Mouse (Mus musculus) CH12.LX (cell line): ENCODE data around the gene Rbms2. TPM values are rescaled to one million over a fixed set of nuclear protein-coding genes. Genes with fewer than 3 reads are reported as not detected.

Experiments
- DNase-seq: peaks from one replicate; pipeline ENCODE4 v3.0.0-alpha.2; 2013; ENCODE audit errors: extremely low read depth
- H3K27ac ChIP-seq: 2 replicates; pipeline ENCODE4 v1.5.1; 2012; ENCODE audit warnings: low read depth, mild to moderate bottlenecking, control low read depth, moderate library complexity; ENCODE audit not compliant: insufficient read depth
- H3K27me3 ChIP-seq: replicated peaks from 2 replicates; pipeline ENCODE3; 2012; ENCODE audit warnings: inconsistent platforms
- H3K36me3 ChIP-seq, 2 experiments: replicated peaks in 1 of 2; 2 replicates each; pipeline versions ENCODE3 to v1.6.1; 2012; ENCODE audit warnings: inconsistent platforms in 1 of 2, low read length in 1 of 2, mild to moderate bottlenecking in 1 of 2, mixed read lengths in 1 of 2, moderate library complexity in 1 of 2; ENCODE audit not compliant: control insufficient read depth in 1 of 2, insufficient read depth in 1 of 2
- H3K4me1 ChIP-seq, 2 experiments: 2 replicates each; pipeline ENCODE4 v1.6.1; 2012; ENCODE audit warnings: inconsistent platforms in 1 of 2, moderate library complexity in 1 of 2; ENCODE audit not compliant: insufficient read depth in 2 of 2, control insufficient read depth in 1 of 2
- H3K4me2 ChIP-seq: 2 replicates; pipeline ENCODE4 v1.6.1; 2012; ENCODE audit warnings: low read depth, mild to moderate bottlenecking, control low read depth; ENCODE audit not compliant: poor library complexity, insufficient read depth, severe bottlenecking
- H3K4me3 ChIP-seq, 3 experiments: fragments of 150-350 bp in 1 of 3; sonication (generic) in 1 of 3; replicated peaks in 1 of 3; 2 replicates each; pipeline versions ENCODE3 to v1.5.1; 2011 to 2012; ENCODE audit warnings: low read depth in 2 of 3, low read length in 2 of 3, mild to moderate bottlenecking in 2 of 3, moderate library complexity in 2 of 3, control low read depth in 1 of 3, improper control_type of control experiment in 1 of 3, inconsistent platforms in 1 of 3, mixed read lengths in 1 of 3; ENCODE audit not compliant: poor library complexity in 1 of 3
- H3K79me2 ChIP-seq: replicated peaks from 2 replicates; pipeline ENCODE4 v1.6.1; 2012; ENCODE audit warnings: mild to moderate bottlenecking, moderate library complexity; ENCODE audit not compliant: control insufficient read depth, poor library complexity, insufficient read depth, severe bottlenecking; ENCODE audit errors: extremely low read depth
- H3K9ac ChIP-seq: 2 replicates; pipeline ENCODE4 v1.6.1; 2012; ENCODE audit warnings: low read depth, mild to moderate bottlenecking, control low read depth, moderate library complexity; ENCODE audit not compliant: insufficient read depth
- H3K9me3 ChIP-seq: replicated peaks from 2 replicates; pipeline ENCODE3; 2012; ENCODE audit warnings: low read length, inconsistent platforms, mixed read lengths
- BHLHE40 ChIP-seq: IDR thresholded peaks from 2 replicates; pipeline ENCODE4 v1.6.1; 2011; ENCODE audit warnings: mild to moderate bottlenecking, low read depth, low read length, improper control_type of control experiment
- CHD2 ChIP-seq: IDR thresholded peaks from 2 replicates; pipeline ENCODE4 v1.6.1; 2011; ENCODE audit warnings: low read length, improper control_type of control experiment
- EP300 ChIP-seq: IDR thresholded peaks from 2 replicates; pipeline ENCODE4 v1.6.1; 2011; ENCODE audit warnings: low read length, improper control_type of control experiment
- GABPA ChIP-seq: IDR thresholded peaks from 2 replicates; pipeline ENCODE4 v1.6.1; 2012; ENCODE audit warnings: low read depth, low read length, improper control_type of control experiment, inconsistent platforms; ENCODE audit not compliant: insufficient replicate concordance
- HCFC1 ChIP-seq: IDR thresholded peaks from 2 replicates; pipeline ENCODE4 v1.6.1; 2012; ENCODE audit warnings: low read depth, mild to moderate bottlenecking, inconsistent platforms, low read length, improper control_type of control experiment
- IRF4 ChIP-seq: IDR thresholded peaks from 2 replicates; pipeline ENCODE4 v1.6.1; 2014; ENCODE audit warnings: low read depth, mild to moderate bottlenecking, inconsistent platforms, low read length, improper control_type of control experiment
- JUND ChIP-seq: conservative IDR thresholded peaks from 2 replicates; pipeline ENCODE4 v1.6.1; 2011; ENCODE audit warnings: low read depth, low read length, improper control_type of control experiment
- KAT2A ChIP-seq: IDR thresholded peaks from 2 replicates; pipeline ENCODE4 v1.6.1; 2012; ENCODE audit warnings: low read length, improper control_type of control experiment, inconsistent platforms; ENCODE audit not compliant: insufficient replicate concordance
- MAFK ChIP-seq: IDR thresholded peaks from 2 replicates; pipeline ENCODE4 v1.6.1; 2011; ENCODE audit warnings: low read length, improper control_type of control experiment; ENCODE audit not compliant: insufficient replicate concordance
- MAX ChIP-seq: IDR thresholded peaks from 2 replicates; pipeline ENCODE4 v1.6.1; 2011; ENCODE audit warnings: low read length, improper control_type of control experiment
- MAZ ChIP-seq: IDR thresholded peaks from 2 replicates; pipeline ENCODE4 v1.6.1; 2012; ENCODE audit warnings: low read depth, mild to moderate bottlenecking, inconsistent platforms, low read length, improper control_type of control experiment, moderate library complexity
- MXI1 ChIP-seq: IDR thresholded peaks from 2 replicates; pipeline ENCODE4 v1.6.1; 2011; ENCODE audit warnings: mild to moderate bottlenecking, low read depth, low read length, improper control_type of control experiment
- MYC ChIP-seq: IDR thresholded peaks from 2 replicates; pipeline ENCODE4 v1.6.1; 2011; ENCODE audit warnings: low read depth, mild to moderate bottlenecking, improper control_type of control experiment, low read length
- NELFE ChIP-seq: IDR thresholded peaks from 2 replicates; pipeline ENCODE4 v1.6.1; 2011; ENCODE audit warnings: low read depth, low read length, improper control_type of control experiment
- NRF1 ChIP-seq: IDR thresholded peaks from 2 replicates; pipeline ENCODE4 v1.6.1; 2014; ENCODE audit warnings: low read depth, mild to moderate bottlenecking, inconsistent platforms, low read length, improper control_type of control experiment, moderate library complexity
- POLR2AphosphoS2 ChIP-seq: IDR thresholded peaks from 2 replicates; pipeline ENCODE4 v1.6.1; 2011; ENCODE audit warnings: low read depth, low read length, improper control_type of control experiment
- RAD21 ChIP-seq: IDR thresholded peaks from 2 replicates; pipeline ENCODE4 v1.6.1; 2011; ENCODE audit warnings: low read depth, mild to moderate bottlenecking, low read length, improper control_type of control experiment, moderate library complexity
- SIN3A ChIP-seq: IDR thresholded peaks from 2 replicates; pipeline ENCODE4 v1.6.1; 2012; ENCODE audit warnings: low read length, improper control_type of control experiment, inconsistent platforms
- SMC3 ChIP-seq: IDR thresholded peaks from 2 replicates; pipeline ENCODE4 v1.6.1; 2011; ENCODE audit warnings: low read depth, low read length, improper control_type of control experiment
- TBP ChIP-seq: conservative IDR thresholded peaks from 2 replicates; pipeline ENCODE4 v1.6.1; 2011; ENCODE audit warnings: low read depth, low read length, improper control_type of control experiment
- UBTF ChIP-seq: IDR thresholded peaks from 2 replicates; pipeline ENCODE4 v1.6.1; 2012; ENCODE audit warnings: low read depth, mild to moderate bottlenecking, inconsistent platforms, low read length, improper control_type of control experiment, moderate library complexity
- ZC3H11A ChIP-seq: IDR thresholded peaks from 2 replicates; pipeline ENCODE4 v1.6.1; 2012; ENCODE audit warnings: low read depth, mild to moderate bottlenecking, inconsistent platforms, low read length, improper control_type of control experiment
- ZKSCAN1 ChIP-seq: IDR thresholded peaks from 2 replicates; pipeline ENCODE4 v1.6.1; 2012; ENCODE audit warnings: low read depth, inconsistent platforms, low read length, improper control_type of control experiment, borderline replicate concordance
- ZNF384 ChIP-seq: IDR thresholded peaks from 2 replicates; pipeline ENCODE4 v1.6.1; 2012; ENCODE audit warnings: low read depth, low read length, improper control_type of control experiment, inconsistent platforms
- dilution Hi-C: fragments of 300-500 bp; cut with MboI; formaldehyde crosslinking; loops from 2 replicates; pipeline ENCODE4 v1.14.3; 2020; ENCODE audit warnings: low sequenced_read_pairs; ENCODE audit not compliant: extremely low pct_unique_long_range_greater_than_20kb, extremely low pct_ligation_motif_present
- in situ Hi-C: fragments of 300-500 bp; cut with MboI; formaldehyde crosslinking; loops from 3 replicates; pipeline ENCODE4 v1.14.3; 2019; ENCODE audit warnings: low sequenced_read_pairs, low pct_ligation_motif_present, low pct_unique_long_range_greater_than_20kb, mixed read lengths
- polyA plus RNA-seq: library from polyadenylated mRNA; unstranded; fragments of >175 nt; gene quantifications from 2 replicates; pipeline ENCODE4 v1.2.1, GENCODE M21; 2012; ENCODE audit warnings: low read depth; ENCODE audit not compliant: insufficient read length
- total RNA-seq, 2 experiments: library from RNA; depleted of rRNA; stranded (reverse); fragments of 300-350 nt in 1 of 2; fragments of >200 nt in 1 of 2; gene quantifications; 2 replicates each; pipeline ENCODE4 v1.2.3; 2012 to 2014

Rbms2 gene
- total and polyA plus RNA-seq, 3 experiments = 9.1 to 36.6 (median 9.8) TPM

DNA sequence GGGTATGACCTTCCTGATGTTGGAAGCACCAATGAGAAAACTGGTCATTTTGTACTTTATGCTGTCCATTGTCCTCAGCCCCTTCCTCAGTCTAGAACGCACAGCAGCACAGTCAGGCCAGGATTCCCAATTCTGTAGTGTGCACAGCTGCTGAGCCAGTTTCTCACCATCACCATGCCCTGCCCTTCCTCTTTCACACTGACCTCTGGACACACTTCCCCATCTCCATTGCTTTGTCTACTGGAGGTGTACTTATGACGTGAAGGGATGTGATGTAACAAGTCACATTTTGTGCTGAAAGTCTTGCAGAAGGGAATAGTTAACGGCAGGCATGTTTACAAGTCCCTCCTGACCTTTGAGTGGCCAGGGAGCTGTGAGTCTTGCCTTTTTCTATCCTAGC, 48.8 kb downstream of the Rbms2 start:
- H3K36me3 ChIP-seq = peaks cover 42 to 87% of the 10 kb centered on the region in 2 experiments
- dilution Hi-C loops = no loop called here
- no peak overlapping the region for H3K9ac ChIP-seq
- in situ Hi-C loops = no loop called here
- DNase-seq = no peak
- peaks cover 0 to 19% of the 10 kb centered on the region in 2 experiments; a peak in 2 of 4 replicates for H3K4me1 ChIP-seq
- H3K27ac ChIP-seq = no peak overlapping the region
- H3K27me3 ChIP-seq = no peaks in the 10 kb centered on the region
- H3K79me2 ChIP-seq = no peaks in the 10 kb centered on the region
- no peak overlapping the region for H3K4me2 ChIP-seq
- no peaks in the 10 kb centered on the region for H3K9me3 ChIP-seq
- no peak overlapping the region for H3K4me3 ChIP-seq
- no peak for TF ChIP-seq IRF4
- TF ChIP-seq MXI1 = no peak
- TF ChIP-seq ZC3H11A = no peak
- no peak for TF ChIP-seq MAZ
- TF ChIP-seq HCFC1 = no peak
- no peak for TF ChIP-seq SIN3A
- TF ChIP-seq, all 38 proteins: peak for 0

DNA sequence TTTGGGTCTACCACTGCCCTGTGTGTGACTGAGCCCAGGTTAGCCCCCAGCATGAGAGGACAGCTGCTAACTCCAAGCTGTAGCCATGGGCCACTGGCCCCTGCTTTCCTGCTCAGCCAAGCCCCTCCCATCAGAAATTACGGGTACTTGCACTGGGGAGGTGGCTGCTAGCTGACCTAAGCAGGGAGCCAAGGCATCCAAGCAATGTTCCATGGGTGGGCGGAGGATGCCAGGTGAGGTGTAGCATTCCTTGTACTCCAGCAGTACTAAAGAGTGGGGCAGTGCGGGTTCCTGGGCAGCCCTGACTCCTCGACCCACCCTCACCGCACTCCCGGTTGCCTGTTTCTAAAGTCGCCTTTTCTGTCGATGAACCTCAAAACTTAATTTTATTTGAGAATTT, 52.0 kb downstream of the Rbms2 start:
- H3K4me3 ChIP-seq = no peak overlapping the region
- in situ Hi-C loops = no loop called here
- no peaks in the 10 kb centered on the region for H3K79me2 ChIP-seq
- H3K4me1 ChIP-seq = peaks cover 0 to 19% of the 10 kb centered on the region in 2 experiments; a peak in 2 of 4 replicates
- H3K27me3 ChIP-seq = no peaks in the 10 kb centered on the region
- DNase-seq = no peak
- TF ChIP-seq ZNF384 (no peak), TBP (no peak), MXI1 (no peak), UBTF (no peak), MYC (no peak), NRF1 (no peak), ZC3H11A (no peak)
- TF ChIP-seq, all 38 proteins: peak for 0
- Histone ChIP-seq H3K4me2 (no peak overlapping the region), H3K9me3 (no peaks in the 10 kb centered on the region), H3K9ac (no peak overlapping the region), H3K27ac (no peak overlapping the region), H3K36me3 (peaks cover 67 to 92% of the 10 kb centered on the region in 2 experiments)
- dilution Hi-C loops = no loop called here

DNA sequence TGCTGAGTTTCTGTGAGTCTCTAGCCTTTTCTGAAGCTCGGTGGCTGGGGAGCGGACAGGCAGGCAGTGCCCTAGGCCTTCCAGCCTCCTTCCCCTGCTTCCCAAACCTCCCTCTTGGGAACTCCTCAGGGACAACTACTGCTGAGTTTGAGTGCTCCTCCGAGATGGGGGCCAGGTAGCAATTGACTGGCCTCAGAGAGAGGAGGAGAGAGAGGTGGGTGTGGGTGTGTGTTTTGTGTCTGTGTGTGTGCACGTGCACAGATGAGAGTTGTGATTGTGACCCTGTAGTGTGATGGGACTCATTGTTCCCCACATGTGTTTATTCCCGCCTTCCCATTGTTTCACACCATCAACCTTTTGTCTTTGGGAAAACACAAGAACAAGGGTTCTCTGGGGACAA, 52.6 kb downstream of the Rbms2 start:
- peaks cover 0 to 19% of the 10 kb centered on the region in 2 experiments; a peak in 2 of 4 replicates for H3K4me1 ChIP-seq
- no peak for DNase-seq
- dilution Hi-C loops (no loop called here), in situ Hi-C loops (no loop called here)
- H3K9ac ChIP-seq = no peak overlapping the region
- no peak overlapping the region for H3K4me2 ChIP-seq
- H3K36me3 ChIP-seq = peaks cover 71 to 94% of the 10 kb centered on the region in 2 experiments
- no peaks in the 10 kb centered on the region for H3K79me2 ChIP-seq
- TF ChIP-seq JUND = no peak
- no peak for TF ChIP-seq GABPA
- TF ChIP-seq BHLHE40 = no peak
- no peak for TF ChIP-seq KAT2A
- TF ChIP-seq SIN3A = no peak
- TF ChIP-seq ZKSCAN1 = no peak
- TF ChIP-seq POLR2AphosphoS2 = no peak
- TF ChIP-seq NELFE = no peak
- TF ChIP-seq UBTF = no peak
- TF ChIP-seq MAX = no peak
- no peak for TF ChIP-seq EP300
- no peak for TF ChIP-seq RAD21
- no peak for TF ChIP-seq TBP
- TF ChIP-seq CHD2 = no peak
- no peak for TF ChIP-seq SMC3
- no peak for TF ChIP-seq MAFK
- TF ChIP-seq ZC3H11A = no peak
- H3K27me3 ChIP-seq = no peaks in the 10 kb centered on the region
- H3K27ac ChIP-seq = no peak overlapping the region
- H3K4me3 ChIP-seq = no peak overlapping the region
- no peaks in the 10 kb centered on the region for H3K9me3 ChIP-seq
